Comparison of ENCODE assay signal across 7 mouse cellular contexts in the genomic region with DNA sequence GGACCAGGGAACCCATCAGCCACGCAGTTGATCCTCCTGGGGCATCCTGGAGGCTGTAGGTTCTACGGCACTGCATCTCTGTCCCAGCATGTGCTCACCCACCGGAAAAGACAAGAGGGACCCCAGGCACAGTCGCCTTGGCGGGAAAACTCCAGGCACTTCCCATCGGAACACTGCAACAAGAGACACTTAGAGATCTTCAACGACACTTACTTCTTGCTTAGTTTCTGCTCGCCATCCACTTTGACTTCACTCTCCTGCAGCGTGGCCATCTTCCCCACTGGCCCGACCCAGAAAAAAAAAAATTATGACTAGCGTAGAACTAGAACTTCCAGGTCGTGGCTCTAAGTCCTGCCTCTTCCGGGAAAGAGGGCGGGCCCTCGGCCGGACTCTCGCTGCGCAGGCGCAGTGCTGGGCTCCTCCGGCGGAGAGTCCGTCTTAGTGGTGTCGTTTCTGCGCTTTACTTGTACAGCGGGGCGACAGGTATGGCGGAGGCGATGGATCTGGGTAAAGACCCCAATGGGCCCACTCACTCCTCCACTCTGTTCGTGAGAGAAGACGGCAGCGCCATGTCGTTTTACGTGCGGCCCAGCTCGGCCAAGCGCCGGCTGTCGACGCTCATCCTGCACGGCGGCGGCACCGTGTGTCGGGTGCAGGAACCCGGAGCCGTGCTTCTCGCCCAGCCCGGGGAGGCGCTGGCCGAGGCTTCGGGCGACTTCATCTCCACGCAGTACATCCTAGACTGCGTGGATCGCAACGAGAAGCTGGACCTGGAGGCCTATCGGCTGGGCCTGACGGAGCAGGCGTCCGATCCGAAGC. TPM values are rescaled to one million over a fixed set of nuclear protein-coding genes. Genes with fewer than 3 reads are reported as not detected.
DNase-seq lines count a peak whose midpoint lies in the region; ATAC-seq and TF ChIP-seq lines count a peak whose summit lies in the region.

Gene Kars, minus strand, starts transcription at position 327 of the 819 bp plus-strand sequence.
Gene Terf2ip, plus strand, starts transcription at position 402 of the 819 bp plus-strand sequence.

- intact Hi-C loops in left cerebral cortex, postnatal 4 days (cut with DNase I) = no loop called here

- peaks cover 42% of the 10 kb centered on the region for H3K36me3 ChIP-seq in embryonic facial prominence, embryonic 10.5 days (replicated peaks)
- H3K36me3 ChIP-seq in intestine, postnatal 0 days (ENCODE audit: control insufficient read depth, insufficient read depth) = no peaks in the 10 kb centered on the region; the same call in 1 of the 2 replicates
- H3K36me3 ChIP-seq in midbrain, embryonic 12.5 days = peaks cover 21% of the 10 kb centered on the region
- peaks cover 7% of the 10 kb centered on the region for H3K36me3 ChIP-seq in small intestine, adult 2 months (ENCODE audit: control insufficient read depth, insufficient read depth, low read length)

- peaks cover 25% of the 10 kb centered on the region for H3K4me1 ChIP-seq in embryonic facial prominence, embryonic 10.5 days
- H3K4me1 ChIP-seq in intestine, postnatal 0 days (replicated peaks; ENCODE audit: control insufficient read depth, insufficient read depth, low read length) = peaks cover 10% of the 10 kb centered on the region
- H3K4me1 ChIP-seq in midbrain, embryonic 12.5 days = peaks cover 21% of the 10 kb centered on the region
- peaks cover 5% of the 10 kb centered on the region for H3K4me1 ChIP-seq in small intestine, adult 2 months (ENCODE audit: control insufficient read depth, insufficient read depth, insufficient read length, low read length)

- peak; percentile 95 for DNase-seq in adrenal gland, postnatal 10 days
- DNase-seq in embryonic facial prominence, embryonic 10.5 days (ENCODE audit: low spot score) = peak; percentile 96
- DNase-seq in gonadal fat pad, adult 2 months (ENCODE audit: low read depth) = peak; percentile 57
- peak; percentile 94 for DNase-seq in left cerebral cortex, postnatal 4 days

- peak within 1 kb of the TSS; percentile 94 for H3K4me3 ChIP-seq in embryonic facial prominence, embryonic 10.5 days
- peak within 1 kb of the TSS; percentile 96 for H3K4me3 ChIP-seq in intestine, postnatal 0 days (ENCODE audit: low read depth, low read length)
- peak within 1 kb of the TSS; percentile 93 for H3K4me3 ChIP-seq in midbrain, embryonic 12.5 days
- H3K4me3 ChIP-seq in small intestine, adult 2 months (ENCODE audit: low read depth, low read length) = peak within 1 kb of the TSS; percentile 88

- no peak for TF ChIP-seq CTCF in intestine, postnatal 0 days (IDR thresholded peaks at IDR 0.05; ENCODE audit: low read depth)
- no peak for TF ChIP-seq CTCF in small intestine, adult 2 months (IDR thresholded peaks at IDR 0.05; ENCODE audit: extremely low read depth, insufficient read length, insufficient replicate concordance, low read depth, low read length)

- ATAC-seq in intestine, postnatal 0 days = peak; percentile 91
- peak; percentile 95 for ATAC-seq in midbrain, embryonic 12.5 days (ENCODE audit: low FRiP score, low read depth)

- under 1% methylated on average over 61 of the region's 61 CpGs for WGBS in embryonic facial prominence, embryonic 10.5 days
- WGBS in intestine, postnatal 0 days = under 1% methylated on average over 61 of the region's 61 CpGs
- WGBS in midbrain, embryonic 12.5 days = under 1% methylated on average over 61 of the region's 61 CpGs
- whole genome bisulfite sequencing in small intestine, adult 2 months = under 1% methylated on average over 61 of the region's 61 CpGs

- TF ChIP-seq POLR2A in small intestine, adult 2 months (IDR thresholded peaks at IDR 0.05; ENCODE audit: low read depth, low read length) = peak; percentile 79; the same call in 1 of the 2 replicates

- no peaks in the 10 kb centered on the region for H3K9me3 ChIP-seq in embryonic facial prominence, embryonic 10.5 days
- no peaks in the 10 kb centered on the region for H3K9me3 ChIP-seq in intestine, postnatal 0 days (ENCODE audit: control insufficient read depth)
- no peaks in the 10 kb centered on the region for H3K9me3 ChIP-seq in midbrain, embryonic 12.5 days

- peak within 1 kb of the TSS; percentile 87 for H3K27ac ChIP-seq in embryonic facial prominence, embryonic 10.5 days (replicated peaks)
- H3K27ac ChIP-seq in intestine, postnatal 0 days (ENCODE audit: low read depth, low read length) = peak within 1 kb of the TSS; percentile 71
- peak within 1 kb of the TSS; percentile 80 for H3K27ac ChIP-seq in midbrain, embryonic 12.5 days (replicated peaks)
- peak within 1 kb of the TSS; percentile 65 for H3K27ac ChIP-seq in small intestine, adult 2 months (ENCODE audit: insufficient read depth, low read depth, low read length)

- H3K27me3 ChIP-seq in embryonic facial prominence, embryonic 10.5 days (replicated peaks; ENCODE audit: low read depth, poor library complexity, severe bottlenecking) = no peaks in the 10 kb centered on the region
- H3K27me3 ChIP-seq in intestine, postnatal 0 days (replicated peaks; ENCODE audit: control insufficient read depth, insufficient read depth, low read length) = no peaks in the 10 kb centered on the region
- no peaks in the 10 kb centered on the region for H3K27me3 ChIP-seq in midbrain, embryonic 12.5 days
- no peaks in the 10 kb centered on the region for H3K27me3 ChIP-seq in small intestine, adult 2 months (ENCODE audit: control insufficient read depth, insufficient read depth, low read length)

- peak within 1 kb of the TSS; percentile 97 for H3K4me2 ChIP-seq in intestine, postnatal 0 days (replicated peaks; ENCODE audit: low read depth)
- H3K4me2 ChIP-seq in midbrain, embryonic 12.5 days (replicated peaks) = peak within 1 kb of the TSS; percentile 95

- peak within 1 kb of the TSS; percentile 87 for H3K9ac ChIP-seq in intestine, postnatal 0 days (ENCODE audit: low read depth, low read length)
- peak within 1 kb of the TSS; percentile 97 for H3K9ac ChIP-seq in midbrain, embryonic 12.5 days (replicated peaks)

RNA-seq across cellular contexts. Expression of gene Kars, which starts in this region (rescaled TPM):
- 100 to 1,000 TPM; 107 to 114 TPM for total RNA-seq in adrenal gland, postnatal 10 days (2021)
- 274 and 284 TPM in 2 replicates for polyA plus RNA-seq in embryonic facial prominence, embryonic 10.5 days (2016; fragmentation: Nextera tagmentation; extraction: Ambion mirVana)
- 49.3 and 55.8 TPM in 2 replicates for polyA plus RNA-seq in gonadal fat pad, adult 2 months (2012; rRNA removed)
- polyA plus RNA-seq in intestine, postnatal 0 days (2015; fragmentation: Nextera tagmentation; extraction: Ambion mirVana) = 63.7 and 69.2 TPM in 2 replicates
- total RNA-seq in left cerebral cortex, postnatal 4 days (2021) = 100 to 1,000 TPM; 112 to 115 TPM
- 189 and 194 TPM in 2 replicates for polyA plus RNA-seq in midbrain, embryonic 12.5 days (2016; fragmentation: Nextera tagmentation; extraction: Ambion mirVana)
- polyA plus RNA-seq in small intestine, adult 2 months (2012; rRNA removed) = 17.1 and 33.7 TPM in 2 replicates

RNA-seq across cellular contexts. Expression of gene Terf2ip, which starts in this region (rescaled TPM):
- total RNA-seq in adrenal gland, postnatal 10 days (2021) = 10 to 100 TPM; 15.4 to 16.1 TPM
- polyA plus RNA-seq in embryonic facial prominence, embryonic 10.5 days (2016; fragmentation: Nextera tagmentation; extraction: Ambion mirVana) = 27.0 and 28.6 TPM in 2 replicates
- polyA plus RNA-seq in gonadal fat pad, adult 2 months (2012; rRNA removed) = 9.0 and 12.0 TPM in 2 replicates
- 10.1 and 11.2 TPM in 2 replicates for polyA plus RNA-seq in intestine, postnatal 0 days (2015; fragmentation: Nextera tagmentation; extraction: Ambion mirVana)
- total RNA-seq in left cerebral cortex, postnatal 4 days (2021) = 10 to 100 TPM; 40.2 to 41.6 TPM
- 40.9 and 41.6 TPM in 2 replicates for polyA plus RNA-seq in midbrain, embryonic 12.5 days (2016; fragmentation: Nextera tagmentation; extraction: Ambion mirVana)
- 6.5 and 6.8 TPM in 2 replicates for polyA plus RNA-seq in small intestine, adult 2 months (2012; rRNA removed)

Comparison
In these comparisons a context has a peak if more than half of its experiments do, and no peak if none do; other contexts are left out.
1. Peak in every context shown above with its lines: DNase-seq, ATAC-seq, H3K4me3 ChIP-seq and H3K27ac ChIP-seq.